Mouse (Mus musculus) kidney, postnatal 10 days (tissue): Measurements from ENCODE around the gene Wdr54.

ENCODE experiments used
- DNase-seq: peaks from one replicate; pipeline ENCODE4 v3.0.0; 2021; ENCODE audit warnings: mixed read lengths

Gene Wdr54

GRCm38 (mm10) chr6:83101688-83102556 lies 54.3 kb downstream of the Wdr54 start:
- DNase-seq: peak; percentile 83

GRCm38 (mm10) chr6:83101316-83101687 lies 54.9 kb downstream of the Wdr54 start, which contains the start of the genes Ccdc142 and Gm42688:
TSS of gene Ccdc142 (plus strand) at chr6:83101601.
TSS of gene Gm42688 (plus strand) at chr6:83101617.
- DNase-seq: peak; percentile 93
